Mouse (Mus musculus) cortical plate, adult 2 months (tissue): ENCODE measurements around the gene Notch4.

ENCODE experiments used
- CTCF ChIP-seq: fragments of 200-500 bp; IDR thresholded peaks from 2 replicates; pipeline ENCODE4 v1.5.1; 2011; ENCODE audit warnings: mild to moderate bottlenecking, control low read depth, low read length; ENCODE audit not compliant: insufficient read depth; ENCODE audit errors: extremely low read depth
- POLR2A ChIP-seq: fragments of 200-500 bp; IDR thresholded peaks from 2 replicates; pipeline ENCODE4 v1.6.1; 2011; ENCODE audit warnings: mild to moderate bottlenecking, low read length, control low read depth; ENCODE audit not compliant: insufficient read depth; ENCODE audit errors: extremely low read depth

DNA sequence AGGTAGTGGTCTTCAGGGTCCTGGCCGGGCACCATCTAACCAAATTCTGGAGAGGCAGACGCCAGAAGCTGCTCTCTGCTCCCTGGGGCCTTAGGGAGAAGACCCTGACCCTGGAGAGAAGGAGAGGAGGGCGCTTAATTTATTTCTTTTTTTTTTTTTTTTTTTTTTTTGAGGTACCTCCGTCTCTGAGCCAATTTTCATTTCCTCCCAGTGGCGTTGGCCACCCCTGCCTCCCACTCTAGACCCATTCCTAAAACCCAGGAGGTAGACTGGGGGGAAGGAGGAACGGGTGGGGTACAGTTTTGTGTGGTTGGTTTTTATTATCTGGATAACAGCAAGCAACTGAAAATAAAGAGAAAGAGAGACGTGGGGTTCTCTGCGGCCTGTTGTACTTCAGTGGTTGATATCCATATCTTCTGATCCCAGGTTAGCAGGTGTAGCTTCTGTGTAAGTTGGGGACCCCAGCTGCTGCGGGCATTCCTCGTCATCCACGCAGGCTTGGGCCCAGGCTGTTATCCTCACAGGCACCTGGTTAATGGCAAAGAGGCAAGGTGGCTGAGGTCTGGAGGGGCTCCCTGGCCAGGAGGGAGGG is 49.1 kb downstream of the Notch4 start:
- no peak for TF ChIP-seq POLR2A
- TF ChIP-seq CTCF, result no peak
